Mouse (Mus musculus): ENCODE data around the gene Ntng1.

- no peak for TF ChIP-seq CTCF (IDR thresholded peaks at IDR 0.05; ENCODE audit: control insufficient read depth, insufficient read depth, insufficient read length)
- TF ChIP-seq MAX (IDR thresholded peaks at IDR 0.05): no peak
- TF ChIP-seq CEBPB (IDR thresholded peaks at IDR 0.05; ENCODE audit: low read depth): peak; percentile 54
- TF ChIP-seq USF1 (IDR thresholded peaks at IDR 0.05; ENCODE audit: low read depth): no peak
These were observed 200.9 kb downstream of the Ntng1 start for GRCm38 (mm10) chr3:109942960-109943359.
